Mouse (Mus musculus): ENCODE measurements at regions not wholly inside any gene's neighbourhood (a gene's known extent, or its start where the extent isn't known, plus 50 kb on each side); places are given as distances from the start of the nearest gene placed in this dataset.

DNA sequence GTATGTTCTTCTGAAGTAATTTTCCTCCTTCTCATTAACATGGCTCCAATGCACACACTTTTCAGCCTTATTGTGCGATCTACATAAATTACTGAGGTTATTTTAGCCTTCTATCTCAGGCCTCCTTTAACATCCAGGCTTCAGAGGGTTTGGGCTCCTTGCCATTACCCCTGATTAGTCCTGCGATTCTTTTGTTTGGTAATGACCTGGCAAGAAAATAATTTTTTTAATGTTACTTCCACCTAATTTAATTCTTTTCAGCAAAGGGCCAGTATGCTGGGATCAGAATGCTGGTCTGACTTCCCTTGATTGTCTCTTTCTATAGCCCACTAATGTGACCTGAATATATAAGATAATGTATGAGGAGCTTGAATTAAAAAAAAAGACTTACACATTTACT lies 739.4 kb downstream of the Tbl1xr1 start:
- no peaks in the 10 kb centered on the region for H3K27me3 ChIP-seq (ENCODE audit: control insufficient read depth, insufficient read depth, low read length)
- DNase-seq (ENCODE audit: low spot score) = no peak
- no peak overlapping the region for H3K4me3 ChIP-seq (replicated peaks; ENCODE audit: low read length)
- H3K4me2 ChIP-seq (replicated peaks) = no peak overlapping the region
- 52% methylated on average over 2 of the region's 2 CpGs for WGBS
- H3K4me1 ChIP-seq (replicated peaks; ENCODE audit: control insufficient read depth, insufficient read depth, low read length) = no peaks in the 10 kb centered on the region
- no peak overlapping the region for H3K9ac ChIP-seq
- H3K27ac ChIP-seq = no peak overlapping the region
- peak; percentile 46; the same call in 1 of the 2 replicates for ATAC-seq (ENCODE audit: low FRiP score)
- no peaks in the 10 kb centered on the region for H3K36me3 ChIP-seq (replicated peaks; ENCODE audit: control insufficient read depth, insufficient read depth)
- H3K9me3 ChIP-seq (ENCODE audit: control insufficient read depth, low read length) = no peaks in the 10 kb centered on the region

DNA sequence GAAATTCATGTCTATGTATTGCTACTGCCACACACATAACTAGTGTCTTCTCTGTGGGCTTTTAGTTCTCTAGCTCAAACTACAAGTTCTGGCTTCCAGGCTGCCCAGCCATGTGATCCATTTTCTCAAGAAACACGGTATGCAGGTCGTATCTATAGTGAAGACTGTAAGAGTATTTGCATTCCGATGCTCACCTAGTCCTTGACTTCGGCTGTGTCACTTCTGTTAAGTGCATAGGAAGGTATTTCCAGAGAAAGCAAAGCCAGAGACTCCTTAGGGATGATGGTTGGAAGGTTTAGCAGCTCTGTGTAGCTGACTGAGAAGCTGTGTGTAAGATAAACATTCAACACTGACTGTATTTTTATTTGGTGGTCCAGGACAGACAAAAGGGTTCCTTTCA lies 750.0 kb downstream of the Tbl1xr1 start:
- Histone ChIP-seq H3K27ac (no peak overlapping the region), H3K4me2 (replicated peaks) (no peak overlapping the region), H3K27me3 (ENCODE audit: control insufficient read depth, insufficient read depth, low read length) (no peaks in the 10 kb centered on the region), H3K4me3 (replicated peaks; ENCODE audit: low read length) (no peak overlapping the region), H3K4me1 (replicated peaks; ENCODE audit: control insufficient read depth, insufficient read depth, low read length) (no peaks in the 10 kb centered on the region), H3K9me3 (ENCODE audit: control insufficient read depth, low read length) (no peaks in the 10 kb centered on the region), H3K9ac (no peak overlapping the region), H3K36me3 (replicated peaks; ENCODE audit: control insufficient read depth, insufficient read depth) (no peaks in the 10 kb centered on the region)
- DNase-seq (ENCODE audit: low spot score) = no peak
- 88% methylated on average over 4 of the region's 4 CpGs for WGBS
- no peak for ATAC-seq (ENCODE audit: low FRiP score)

DNA sequence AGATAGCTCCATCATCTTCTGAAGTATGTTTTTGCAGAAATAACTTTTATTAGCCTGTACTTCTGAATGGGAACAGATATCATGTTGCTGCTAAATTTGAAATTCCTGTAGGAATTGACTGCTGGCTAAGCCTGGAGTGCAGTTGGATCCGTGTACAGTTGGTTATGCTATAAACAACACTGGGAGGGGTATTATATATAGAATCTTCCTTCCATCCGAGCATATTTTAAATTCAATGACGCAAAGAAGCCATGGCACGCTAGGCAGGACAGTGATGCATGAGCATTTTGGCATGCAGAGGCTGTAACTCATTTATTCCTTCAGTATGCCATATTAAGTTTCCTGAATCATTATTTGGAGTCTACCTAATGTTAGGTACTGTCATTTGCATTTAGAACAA lies 762.5 kb downstream of the Tbl1xr1 start:
- WGBS = 78% methylated on average over 4 of the region's 4 CpGs
- ATAC-seq (ENCODE audit: low FRiP score) = no peak

DNA sequence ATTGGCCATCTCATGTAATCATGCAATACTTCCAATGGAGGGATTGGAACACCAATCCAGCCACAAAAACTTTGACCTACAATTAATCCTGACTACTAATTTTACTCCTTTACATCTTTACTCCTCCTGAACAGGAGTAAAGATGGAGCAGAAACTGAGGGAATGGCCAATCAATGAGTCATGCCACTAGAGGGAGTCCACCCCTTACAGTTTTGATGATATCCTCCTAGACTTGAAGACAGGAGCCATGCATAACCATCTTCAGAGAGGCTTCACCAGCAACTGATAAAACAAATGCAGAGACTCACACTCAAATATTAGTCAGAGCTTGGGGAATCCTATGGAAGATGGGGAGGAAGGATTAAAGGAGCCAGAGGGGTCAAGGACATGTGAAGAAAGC lies 774.0 kb downstream of the Tbl1xr1 start:
- H3K4me2 ChIP-seq (replicated peaks) = no peak overlapping the region
- H3K36me3 ChIP-seq (replicated peaks; ENCODE audit: control insufficient read depth, insufficient read depth) = no peaks in the 10 kb centered on the region
- H3K4me3 ChIP-seq (replicated peaks; ENCODE audit: low read length) = no peak overlapping the region
- DNase-seq (ENCODE audit: low spot score) (peak; percentile 3), ATAC-seq (ENCODE audit: low FRiP score) (no peak)
- H3K4me1 ChIP-seq (replicated peaks; ENCODE audit: control insufficient read depth, insufficient read depth, low read length) = no peaks in the 10 kb centered on the region
- no peaks in the 10 kb centered on the region for H3K9me3 ChIP-seq (ENCODE audit: control insufficient read depth, low read length)
- H3K9ac ChIP-seq = no peak overlapping the region
- H3K27me3 ChIP-seq (ENCODE audit: control insufficient read depth, insufficient read depth, low read length) = no peaks in the 10 kb centered on the region
- no peak overlapping the region for H3K27ac ChIP-seq

More for the DNA sequence above, 762.5 kb downstream of the Tbl1xr1 start:
- no peak for DNase-seq (ENCODE audit: low spot score)
- H3K9me3 ChIP-seq (ENCODE audit: control insufficient read depth, low read length) = no peaks in the 10 kb centered on the region
- no peaks in the 10 kb centered on the region for H3K36me3 ChIP-seq (replicated peaks; ENCODE audit: control insufficient read depth, insufficient read depth)
- no peaks in the 10 kb centered on the region for H3K27me3 ChIP-seq (ENCODE audit: control insufficient read depth, insufficient read depth, low read length)
- no peak overlapping the region for H3K27ac ChIP-seq
- no peak overlapping the region for H3K4me3 ChIP-seq (replicated peaks; ENCODE audit: low read length)
- no peak overlapping the region for H3K9ac ChIP-seq
- no peaks in the 10 kb centered on the region for H3K4me1 ChIP-seq (replicated peaks; ENCODE audit: control insufficient read depth, insufficient read depth, low read length)
- no peak overlapping the region for H3K4me2 ChIP-seq (replicated peaks)

DNA sequence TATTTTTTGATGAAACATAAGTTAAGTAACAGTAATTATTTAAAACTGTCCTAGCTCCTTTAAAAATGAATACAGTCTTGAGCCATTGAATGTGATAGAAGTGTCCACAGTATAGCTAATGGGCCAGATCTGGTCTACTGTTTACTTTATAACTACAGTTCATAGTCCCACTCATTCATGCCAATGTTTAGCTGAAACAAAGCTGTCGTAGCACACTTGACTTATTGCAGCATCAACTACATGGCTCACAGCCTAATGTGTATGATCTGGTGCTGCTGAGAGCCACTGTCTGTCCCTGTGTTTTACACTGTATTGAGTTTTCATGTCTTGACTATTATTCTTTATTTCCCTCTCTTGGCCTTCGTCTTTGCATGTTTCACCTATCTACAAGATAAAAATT lies 787.1 kb downstream of the Tbl1xr1 start:
- Histone ChIP-seq H3K9me3 (ENCODE audit: control insufficient read depth, low read length) (no peaks in the 10 kb centered on the region), H3K4me1 (replicated peaks; ENCODE audit: control insufficient read depth, insufficient read depth, low read length) (no peaks in the 10 kb centered on the region), H3K27me3 (ENCODE audit: control insufficient read depth, insufficient read depth, low read length) (no peaks in the 10 kb centered on the region), H3K4me2 (replicated peaks) (no peak overlapping the region), H3K9ac (no peak overlapping the region), H3K36me3 (replicated peaks; ENCODE audit: control insufficient read depth, insufficient read depth) (no peaks in the 10 kb centered on the region), H3K4me3 (replicated peaks; ENCODE audit: low read length) (no peak overlapping the region), H3K27ac (no peak overlapping the region)
- WGBS = 91% methylated on average over 2 of the region's 2 CpGs
- ATAC-seq (ENCODE audit: low FRiP score) (no peak), DNase-seq (ENCODE audit: low spot score) (no peak)

DNA sequence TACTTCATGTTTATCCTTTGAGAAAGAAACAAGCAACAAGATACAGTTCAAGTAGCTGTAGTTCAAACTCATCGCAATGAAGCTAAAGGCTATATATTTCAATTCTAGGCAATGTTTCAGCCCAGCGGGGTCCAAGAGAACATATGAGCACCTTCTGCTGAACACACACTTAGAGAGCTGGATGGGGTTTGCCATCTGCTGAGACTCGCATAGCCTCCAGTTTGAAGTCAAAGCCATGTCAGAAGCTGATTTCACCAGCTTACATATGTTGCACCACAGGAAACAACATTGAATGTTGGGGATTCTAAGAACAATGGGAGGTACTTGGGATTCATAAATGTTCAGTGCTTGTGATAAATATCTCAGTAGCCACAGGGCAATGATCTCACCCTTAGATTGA lies 801.4 kb downstream of the Tbl1xr1 start:
- Histone ChIP-seq H3K36me3 (replicated peaks; ENCODE audit: control insufficient read depth, insufficient read depth) (no peaks in the 10 kb centered on the region), H3K9ac (no peak overlapping the region), H3K27ac (no peak overlapping the region), H3K9me3 (ENCODE audit: control insufficient read depth, low read length) (no peaks in the 10 kb centered on the region), H3K4me3 (replicated peaks; ENCODE audit: low read length) (no peak overlapping the region), H3K4me1 (replicated peaks; ENCODE audit: control insufficient read depth, insufficient read depth, low read length) (no peaks in the 10 kb centered on the region), H3K4me2 (replicated peaks) (no peak overlapping the region), H3K27me3 (ENCODE audit: control insufficient read depth, insufficient read depth, low read length) (no peaks in the 10 kb centered on the region)
- no peak for DNase-seq (ENCODE audit: low spot score)
- no peak for ATAC-seq (ENCODE audit: low FRiP score)
- WGBS = 94% methylated on average over 3 of the region's 3 CpGs

DNA sequence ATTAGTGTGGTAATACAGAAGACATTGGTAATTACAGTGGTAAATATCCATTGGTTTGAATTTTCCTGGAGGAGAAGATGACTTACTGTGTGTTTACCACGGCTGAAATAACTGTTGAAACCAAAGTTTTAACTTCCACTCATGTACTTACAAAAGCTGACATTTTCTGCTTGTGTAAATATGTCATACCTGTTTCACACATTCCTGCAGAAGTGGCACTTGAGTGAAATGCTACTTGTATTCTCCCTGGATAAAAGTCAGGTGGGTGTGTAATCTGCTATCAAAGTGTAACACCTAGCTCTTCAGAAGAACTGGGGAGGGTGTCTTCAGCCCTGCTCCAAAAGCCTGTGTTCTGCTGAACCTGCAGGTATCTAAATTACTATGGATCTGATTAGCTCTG lies 816.3 kb downstream of the Tbl1xr1 start:
- Histone ChIP-seq H3K9me3 (ENCODE audit: control insufficient read depth, low read length) (no peaks in the 10 kb centered on the region), H3K4me2 (replicated peaks) (no peak overlapping the region), H3K9ac (no peak overlapping the region), H3K36me3 (replicated peaks; ENCODE audit: control insufficient read depth, insufficient read depth) (no peaks in the 10 kb centered on the region), H3K27me3 (ENCODE audit: control insufficient read depth, insufficient read depth, low read length) (no peaks in the 10 kb centered on the region), H3K4me1 (replicated peaks; ENCODE audit: control insufficient read depth, insufficient read depth, low read length) (no peaks in the 10 kb centered on the region), H3K27ac (no peak overlapping the region), H3K4me3 (replicated peaks; ENCODE audit: low read length) (no peak overlapping the region)
- no peak for DNase-seq (ENCODE audit: low spot score)
- ATAC-seq (ENCODE audit: low FRiP score) = no peak
- 73% methylated on average over 1 of the region's 1 CpGs for WGBS

DNA sequence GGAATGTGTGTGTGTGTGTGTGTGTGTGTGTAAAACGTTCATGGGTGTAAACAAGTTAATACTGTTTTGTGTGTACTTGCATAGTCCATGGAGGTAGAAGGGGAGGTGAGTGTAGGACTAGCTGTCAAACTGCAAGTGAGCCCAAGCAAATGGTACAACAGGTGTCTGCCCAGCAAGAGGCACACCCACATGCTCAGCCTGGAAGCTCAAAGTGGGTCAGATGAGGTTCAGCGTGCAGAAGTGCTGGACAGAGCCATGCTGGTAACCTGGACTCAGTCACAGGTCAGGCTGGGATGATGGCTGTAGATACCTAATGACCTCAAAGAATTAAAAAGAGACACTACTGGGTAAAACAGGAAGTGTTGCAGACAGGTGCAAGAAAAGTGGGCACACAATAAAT lies 821.2 kb downstream of the Tbl1xr1 start:
- 76% methylated on average over 2 of the region's 2 CpGs for WGBS
- H3K36me3 ChIP-seq (replicated peaks; ENCODE audit: control insufficient read depth, insufficient read depth) = no peaks in the 10 kb centered on the region
- no peak overlapping the region for H3K4me3 ChIP-seq (replicated peaks; ENCODE audit: low read length)
- no peak overlapping the region for H3K4me2 ChIP-seq (replicated peaks)
- H3K27me3 ChIP-seq (ENCODE audit: control insufficient read depth, insufficient read depth, low read length) = no peaks in the 10 kb centered on the region
- DNase-seq (ENCODE audit: low spot score) = no peak
- no peak overlapping the region for H3K9ac ChIP-seq
- H3K4me1 ChIP-seq (replicated peaks; ENCODE audit: control insufficient read depth, insufficient read depth, low read length) = no peaks in the 10 kb centered on the region
- H3K9me3 ChIP-seq (ENCODE audit: control insufficient read depth, low read length) = no peaks in the 10 kb centered on the region
- ATAC-seq (ENCODE audit: low FRiP score) = no peak
- no peak overlapping the region for H3K27ac ChIP-seq

DNA sequence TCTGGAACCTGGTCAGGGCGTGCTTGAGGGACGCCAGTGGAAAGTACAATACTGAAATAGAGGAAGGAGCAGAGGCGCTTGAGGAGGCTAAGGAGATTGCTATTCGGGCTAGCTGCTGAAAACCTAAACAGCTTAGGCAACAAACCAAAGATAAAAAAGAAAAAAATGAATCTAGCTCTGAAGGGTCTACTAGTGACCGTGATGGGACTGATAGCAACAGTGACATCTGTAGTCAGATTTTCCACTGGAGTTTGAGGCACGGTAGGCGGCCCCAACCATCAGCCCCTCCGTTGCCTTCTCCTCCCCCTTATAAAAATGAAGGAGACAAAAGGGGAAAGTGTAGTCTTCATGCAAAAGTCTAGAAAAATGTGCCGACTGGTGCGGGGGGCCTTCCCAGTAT lies 824.5 kb downstream of the Tbl1xr1 start:
- ATAC-seq (ENCODE audit: low FRiP score) (no peak), DNase-seq (ENCODE audit: low spot score) (no peak)
- H3K9ac ChIP-seq = no peak overlapping the region
- H3K27ac ChIP-seq = no peak overlapping the region
- no peaks in the 10 kb centered on the region for H3K4me1 ChIP-seq (replicated peaks; ENCODE audit: control insufficient read depth, insufficient read depth, low read length)
- H3K36me3 ChIP-seq (replicated peaks; ENCODE audit: control insufficient read depth, insufficient read depth) = no peaks in the 10 kb centered on the region
- no peak overlapping the region for H3K4me2 ChIP-seq (replicated peaks)
- H3K9me3 ChIP-seq (ENCODE audit: control insufficient read depth, low read length) = no peaks in the 10 kb centered on the region
- no peak overlapping the region for H3K4me3 ChIP-seq (replicated peaks; ENCODE audit: low read length)
- H3K27me3 ChIP-seq (ENCODE audit: control insufficient read depth, insufficient read depth, low read length) = no peaks in the 10 kb centered on the region
- WGBS = 94% methylated on average over 10 of the region's 10 CpGs

DNA sequence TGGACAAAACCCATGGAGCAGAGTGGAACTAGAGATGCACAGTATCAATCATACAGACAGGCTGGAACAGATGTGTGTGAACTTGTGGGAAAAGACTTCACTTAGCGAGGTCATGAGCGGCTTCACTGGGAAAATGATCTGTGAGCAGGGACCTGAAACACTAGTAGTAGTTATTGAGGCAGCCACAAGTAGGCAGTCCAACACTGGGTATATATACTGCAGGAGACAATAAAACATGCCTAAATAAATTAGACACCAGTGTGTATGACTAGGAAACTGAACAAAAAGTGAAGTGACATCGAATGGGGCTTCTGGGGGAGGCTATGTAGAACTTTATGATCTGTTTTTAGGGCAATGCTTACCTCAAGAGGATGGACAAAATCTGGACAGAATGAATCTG lies 852.5 kb downstream of the Tbl1xr1 start:
- Histone ChIP-seq H3K9ac (no peak overlapping the region), H3K27ac (no peak overlapping the region), H3K4me1 (replicated peaks; ENCODE audit: control insufficient read depth, insufficient read depth, low read length) (no peaks in the 10 kb centered on the region), H3K4me3 (replicated peaks; ENCODE audit: low read length) (no peak overlapping the region), H3K27me3 (ENCODE audit: control insufficient read depth, insufficient read depth, low read length) (no peaks in the 10 kb centered on the region), H3K36me3 (replicated peaks; ENCODE audit: control insufficient read depth, insufficient read depth) (no peaks in the 10 kb centered on the region), H3K4me2 (replicated peaks) (no peak overlapping the region), H3K9me3 (ENCODE audit: control insufficient read depth, low read length) (no peaks in the 10 kb centered on the region)
- WGBS = 83% methylated on average over 3 of the region's 3 CpGs
- ATAC-seq (ENCODE audit: low FRiP score) (no peak), DNase-seq (ENCODE audit: low spot score) (no peak)

Measured in hindbrain, embryonic 14.5 days (tissue).